8 mouse cellular contexts compared by ENCODE assay signal in genomic region chr4:139232479-139233145, GRCm38 (mm10). TPM values are rescaled to one million over a fixed set of nuclear protein-coding genes. Genes with fewer than 3 reads are reported as not detected.
DNase-seq lines count a peak whose midpoint lies in the region; ATAC-seq and TF ChIP-seq lines count a peak whose summit lies in the region.

No protein-coding gene starts in this region.

- no peaks in the 10 kb centered on the region for H3K9me3 ChIP-seq in forebrain, embryonic 11.5 days (ENCODE audit: control insufficient read depth, low read length)
- H3K9me3 ChIP-seq in forebrain, embryonic 15.5 days, result no peaks in the 10 kb centered on the region
- no peaks in the 10 kb centered on the region for H3K9me3 ChIP-seq in heart, embryonic 12.5 days (replicated peaks)
- no peaks in the 10 kb centered on the region for H3K9me3 ChIP-seq in kidney, postnatal 0 days (replicated peaks; ENCODE audit: low read length)
- H3K9me3 ChIP-seq in lung, embryonic 15.5 days, result no peaks in the 10 kb centered on the region

- 47% methylated on average over 6 of the region's 6 CpGs for WGBS in forebrain, embryonic 11.5 days
- 38% methylated on average over 6 of the region's 6 CpGs for WGBS in forebrain, embryonic 15.5 days
- WGBS in heart, embryonic 12.5 days, result 50% methylated on average over 6 of the region's 6 CpGs
- WGBS in kidney, postnatal 0 days, result 59% methylated on average over 6 of the region's 6 CpGs
- 44% methylated on average over 6 of the region's 6 CpGs for WGBS in lung, embryonic 15.5 days

- H3K36me3 ChIP-seq in forebrain, embryonic 11.5 days (ENCODE audit: control insufficient read depth, insufficient read depth, low read length), result no peaks in the 10 kb centered on the region
- H3K36me3 ChIP-seq in forebrain, embryonic 15.5 days, result no peaks in the 10 kb centered on the region
- H3K36me3 ChIP-seq in heart, embryonic 12.5 days, result no peaks in the 10 kb centered on the region
- H3K36me3 ChIP-seq in kidney, postnatal 0 days (ENCODE audit: insufficient read depth, low read length), result 0 out of 2 replicates have a peak, but pooled peaks cover 2% of the 10 kb centered on the region
- H3K36me3 ChIP-seq in lung, embryonic 15.5 days, result 0 out of 2 replicates have a peak, but pooled peaks cover 3% of the 10 kb centered on the region

- H3K4me3 ChIP-seq in forebrain, embryonic 11.5 days (ENCODE audit: low read depth, low read length), result no peak overlapping the region
- H3K4me3 ChIP-seq in forebrain, embryonic 15.5 days, result no peak overlapping the region
- no peak overlapping the region for H3K4me3 ChIP-seq in heart, embryonic 12.5 days
- no peak overlapping the region for H3K4me3 ChIP-seq in kidney, postnatal 0 days (replicated peaks; ENCODE audit: low read depth, low read length)
- no peak overlapping the region for H3K4me3 ChIP-seq in lung, embryonic 15.5 days

- no peak overlapping the region for H3K9ac ChIP-seq in forebrain, embryonic 11.5 days (ENCODE audit: low read length)
- H3K9ac ChIP-seq in forebrain, embryonic 15.5 days (replicated peaks), result no peak overlapping the region
- H3K9ac ChIP-seq in heart, embryonic 12.5 days, result no peak overlapping the region
- no peak overlapping the region for H3K9ac ChIP-seq in kidney, postnatal 0 days (ENCODE audit: low read depth, low read length)
- no peak overlapping the region for H3K9ac ChIP-seq in lung, embryonic 15.5 days

- H3K27ac ChIP-seq in forebrain, embryonic 11.5 days (ENCODE audit: low read depth, low read length), result 0 out of 2 replicates have a peak overlapping the region, but pooled peaks have one; percentile 31
- H3K27ac ChIP-seq in forebrain, embryonic 15.5 days (replicated peaks), result no peak overlapping the region
- H3K27ac ChIP-seq in heart, embryonic 12.5 days (ENCODE audit: poor library complexity, severe bottlenecking), result peak overlapping the region; percentile 61
- H3K27ac ChIP-seq in kidney, postnatal 0 days, result peak overlapping the region; percentile 27; the same call in 1 of the 2 replicates
- peak overlapping the region; percentile 34 for H3K27ac ChIP-seq in lung, embryonic 15.5 days

- no peak for ATAC-seq in forebrain, embryonic 11.5 days (replicated peaks; ENCODE audit: low FRiP score)
- ATAC-seq in forebrain, embryonic 15.5 days (replicated peaks), result no peak
- ATAC-seq in common myeloid progenitor, adult 5-6 weeks (replicated peaks; ENCODE audit: low read depth, poor library complexity, severe bottlenecking), result peak; percentile 51
- ATAC-seq in heart, embryonic 12.5 days (ENCODE audit: insufficient number of reproducible peaks, low FRiP score), result no peak
- ATAC-seq in kidney, postnatal 0 days (replicated peaks; ENCODE audit: low FRiP score, low read depth), result peak; percentile 44; the same call in 1 of the 2 replicates
- ATAC-seq in lung, embryonic 15.5 days (ENCODE audit: borderline replicate concordance, extremely low read depth, low FRiP score, low TSS enrichment), result 0 out of 2 replicates have a peak, but pooled peaks have one; percentile 27

- no peak overlapping the region for H3K4me2 ChIP-seq in forebrain, embryonic 11.5 days (ENCODE audit: low read depth, low read length, severe bottlenecking)
- H3K4me2 ChIP-seq in forebrain, embryonic 15.5 days (replicated peaks), result no peak overlapping the region
- H3K4me2 ChIP-seq in heart, embryonic 12.5 days, result no peak overlapping the region
- no peak overlapping the region for H3K4me2 ChIP-seq in kidney, postnatal 0 days (ENCODE audit: low read length)
- H3K4me2 ChIP-seq in lung, embryonic 15.5 days, result no peak overlapping the region

- H3K4me1 ChIP-seq in forebrain, embryonic 11.5 days (replicated peaks; ENCODE audit: control insufficient read depth, insufficient read depth, low read length), result no peaks in the 10 kb centered on the region; the same call in 1 of the 2 replicates
- peaks cover 7% of the 10 kb centered on the region for H3K4me1 ChIP-seq in forebrain, embryonic 15.5 days
- peaks cover 90% of the 10 kb centered on the region for H3K4me1 ChIP-seq in heart, embryonic 12.5 days (replicated peaks)
- peaks cover 15% of the 10 kb centered on the region; the same call in 1 of the 2 replicates for H3K4me1 ChIP-seq in kidney, postnatal 0 days (replicated peaks; ENCODE audit: insufficient read depth, low read length)
- H3K4me1 ChIP-seq in lung, embryonic 15.5 days, result peaks cover 55% of the 10 kb centered on the region

- peak; percentile 64 for DNase-seq in forebrain, embryonic 11.5 days (ENCODE audit: low spot score)
- peak; percentile 77 for DNase-seq in WW6 (ENCODE audit: low read depth, low spot score)
- DNase-seq in kidney, postnatal 0 days (ENCODE audit: low spot score), result peak; percentile 87
- DNase-seq in right cerebral cortex, postnatal 14 days, result peak; percentile 46

- no peaks in the 10 kb centered on the region for H3K27me3 ChIP-seq in forebrain, embryonic 11.5 days (ENCODE audit: control insufficient read depth, insufficient read depth, low read length)
- H3K27me3 ChIP-seq in forebrain, embryonic 15.5 days, result no peaks in the 10 kb centered on the region
- no peaks in the 10 kb centered on the region for H3K27me3 ChIP-seq in heart, embryonic 12.5 days (replicated peaks)
- no peaks in the 10 kb centered on the region for H3K27me3 ChIP-seq in kidney, postnatal 0 days (ENCODE audit: insufficient read depth, low read length)
- H3K27me3 ChIP-seq in lung, embryonic 15.5 days, result no peaks in the 10 kb centered on the region

- TF ChIP-seq CTCF in kidney, postnatal 0 days (IDR thresholded peaks at IDR 0.05; ENCODE audit: low read depth), result peak; percentile 79

RNA-seq across cellular contexts. Expression of gene Capzb, which starts 39.9 kb away (rescaled TPM):
- polyA plus RNA-seq in forebrain, embryonic 11.5 days (2014; fragmentation: Nextera tagmentation; extraction: Ambion mirVana), result 238 and 240 TPM in 2 replicates
- polyA plus RNA-seq in forebrain, embryonic 15.5 days (2015; fragmentation: Nextera tagmentation; extraction: Ambion mirVana), result 312 and 323 TPM in 2 replicates
- 126 and 137 TPM in 2 replicates for total RNA-seq in common myeloid progenitor, adult 5-6 weeks (2017)
- polyA plus RNA-seq in heart, embryonic 12.5 days (2016; fragmentation: Nextera tagmentation; extraction: Ambion mirVana), result 395 and 402 TPM in 2 replicates
- 304 and 348 TPM in 2 replicates for polyA plus RNA-seq in kidney, postnatal 0 days (2015; fragmentation: Nextera tagmentation; extraction: Ambion mirVana)
- polyA plus RNA-seq in lung, embryonic 15.5 days (2015; fragmentation: Nextera tagmentation; extraction: Ambion mirVana), result 454 and 467 TPM in 2 replicates

Comparison
In these comparisons a context has a peak if more than half of its experiments do, and no peak if none do; other contexts are left out.
1. ATAC-seq: peak in common myeloid progenitor, adult 5-6 weeks (single experiment), kidney, postnatal 0 days (single experiment) and lung, embryonic 15.5 days (single experiment); none in forebrain, embryonic 11.5 days (single experiment), forebrain, embryonic 15.5 days (single experiment) and heart, embryonic 12.5 days (single experiment).
2. Peak in every context shown above with its lines, with median percentiles within 50 percentile points of each other: DNase-seq.